ENCODE assay signal across 8 mouse cellular contexts in genomic region chr4:109981871-109982680, GRCm38 (mm10). TPM values are rescaled to one million over a fixed set of nuclear protein-coding genes. Genes with fewer than 3 reads are reported as not detected.
DNase-seq lines count a peak whose midpoint lies in the region; ATAC-seq lines count a peak whose summit lies in the region.

No protein-coding gene starts in this region.

- peaks cover 99% of the 10 kb centered on the region for H3K27me3 ChIP-seq in kidney, embryonic 15.5 days
- H3K27me3 ChIP-seq in embryonic facial prominence, embryonic 10.5 days (replicated peaks; ENCODE audit: low read depth, poor library complexity, severe bottlenecking): peaks cover 100% of the 10 kb centered on the region
- peaks cover 85% of the 10 kb centered on the region for H3K27me3 ChIP-seq in hindbrain, embryonic 15.5 days
- peaks cover 66% of the 10 kb centered on the region for H3K27me3 ChIP-seq in midbrain, embryonic 16.5 days (ENCODE audit: control insufficient read depth, insufficient read depth, low read depth, low read length)

- no peaks in the 10 kb centered on the region for H3K36me3 ChIP-seq in kidney, embryonic 15.5 days
- H3K36me3 ChIP-seq in embryonic facial prominence, embryonic 10.5 days (replicated peaks): no peaks in the 10 kb centered on the region
- H3K36me3 ChIP-seq in hindbrain, embryonic 15.5 days: no peaks in the 10 kb centered on the region
- H3K36me3 ChIP-seq in midbrain, embryonic 16.5 days (ENCODE audit: control insufficient read depth, insufficient read depth, low read length): no peaks in the 10 kb centered on the region

- peak overlapping the region; percentile 42 for H3K4me3 ChIP-seq in kidney, embryonic 15.5 days (replicated peaks)
- H3K4me3 ChIP-seq in embryonic facial prominence, embryonic 10.5 days: peak overlapping the region; percentile 60
- H3K4me3 ChIP-seq in hindbrain, embryonic 15.5 days: peak overlapping the region; percentile 26
- H3K4me3 ChIP-seq in midbrain, embryonic 16.5 days (ENCODE audit: low read depth, low read length): peak overlapping the region; percentile 30

- peak overlapping the region; percentile 69 for H3K4me2 ChIP-seq in kidney, embryonic 15.5 days
- H3K4me2 ChIP-seq in hindbrain, embryonic 15.5 days: peak overlapping the region; percentile 52
- peak overlapping the region; percentile 52 for H3K4me2 ChIP-seq in midbrain, embryonic 16.5 days (ENCODE audit: low read length)

- H3K27ac ChIP-seq in kidney, embryonic 15.5 days: no peak overlapping the region
- H3K27ac ChIP-seq in embryonic facial prominence, embryonic 10.5 days (replicated peaks): peak overlapping the region; percentile 76
- H3K27ac ChIP-seq in hindbrain, embryonic 15.5 days (replicated peaks): no peak overlapping the region
- no peak overlapping the region for H3K27ac ChIP-seq in midbrain, embryonic 16.5 days (ENCODE audit: low read length)

- H3K4me1 ChIP-seq in kidney, embryonic 15.5 days: peaks cover 58% of the 10 kb centered on the region
- peaks cover 55% of the 10 kb centered on the region for H3K4me1 ChIP-seq in embryonic facial prominence, embryonic 10.5 days
- peaks cover 27% of the 10 kb centered on the region for H3K4me1 ChIP-seq in hindbrain, embryonic 15.5 days (replicated peaks)
- peaks cover 17% of the 10 kb centered on the region for H3K4me1 ChIP-seq in midbrain, embryonic 16.5 days (ENCODE audit: control insufficient read depth, insufficient read depth, low read length)

- no peak for DNase-seq in kidney, adult 8-10 months
- DNase-seq in embryonic facial prominence, embryonic 10.5 days (ENCODE audit: low spot score): peak; percentile 72
- no peak for DNase-seq in gastrocnemius, postnatal 36 days
- DNase-seq in natural killer cell, adult 2 months (ENCODE audit: low spot score in 2 of 2): no peak

- intact Hi-C loops in gastrocnemius, postnatal 36 days (cut with DNase I): no loop called here

- 2% methylated on average over 86 of the region's 99 CpGs for WGBS in kidney, embryonic 15.5 days
- WGBS in embryonic facial prominence, embryonic 10.5 days: under 1% methylated on average over 99 of the region's 99 CpGs
- under 1% methylated on average over 88 of the region's 99 CpGs for WGBS in hindbrain, embryonic 15.5 days
- under 1% methylated on average over 80 of the region's 99 CpGs for WGBS in midbrain, embryonic 16.5 days

- ATAC-seq in kidney, embryonic 15.5 days (replicated peaks; ENCODE audit: low FRiP score): peak; percentile 34
- ATAC-seq in hindbrain, embryonic 15.5 days (ENCODE audit: low FRiP score, low read depth): no peak
- ATAC-seq in midbrain, embryonic 16.5 days: peak; percentile 36; the same call in 1 of the 2 replicates
- ATAC-seq in erythroid progenitor cell, adult 5-6 weeks (replicated peaks; ENCODE audit: low FRiP score, poor library complexity, severe bottlenecking): no peak

- H3K9ac ChIP-seq in kidney, embryonic 15.5 days: peak overlapping the region; percentile 23; the same call in 1 of the 2 replicates
- no peak overlapping the region for H3K9ac ChIP-seq in hindbrain, embryonic 15.5 days
- peak overlapping the region; percentile 11; the same call in 1 of the 2 replicates for H3K9ac ChIP-seq in midbrain, embryonic 16.5 days (ENCODE audit: low read depth, low read length)

- H3K9me3 ChIP-seq in kidney, embryonic 15.5 days (replicated peaks): no peaks in the 10 kb centered on the region
- H3K9me3 ChIP-seq in embryonic facial prominence, embryonic 10.5 days: no peaks in the 10 kb centered on the region
- no peaks in the 10 kb centered on the region for H3K9me3 ChIP-seq in hindbrain, embryonic 15.5 days
- no peaks in the 10 kb centered on the region for H3K9me3 ChIP-seq in midbrain, embryonic 16.5 days (replicated peaks; ENCODE audit: control insufficient read depth, low read length, poor library complexity, severe bottlenecking)

RNA-seq across cellular contexts. Expression of gene Dmrta2, which starts 4.2 kb away (rescaled TPM):
- polyA plus RNA-seq in kidney, embryonic 15.5 days (2015; fragmentation: Nextera tagmentation; extraction: Ambion mirVana): 0.08 and 0.13 TPM in 2 replicates
- 0.75 and 0.87 TPM in 2 replicates for polyA plus RNA-seq in embryonic facial prominence, embryonic 10.5 days (2016; fragmentation: Nextera tagmentation; extraction: Ambion mirVana)
- 0.06 and 0.13 TPM in 2 replicates for polyA plus RNA-seq in hindbrain, embryonic 15.5 days (2015; fragmentation: Nextera tagmentation; extraction: Ambion mirVana)
- polyA plus RNA-seq in midbrain, embryonic 16.5 days (2015; fragmentation: Nextera tagmentation; extraction: Ambion mirVana): 0.44 and 0.67 TPM in 2 replicates
- total RNA-seq in erythroid progenitor cell, adult 5-6 weeks (2015; ENCODE audit: low replicate concordance): not detected in 2 replicates
- total RNA-seq in erythroid progenitor cell, adult 5-6 weeks (2017; ENCODE audit: low replicate concordance): 0.51 TPM in 1 of 2 replicates, not detected in the other
- total RNA-seq in gastrocnemius, postnatal 36 days (2021): not detected

Comparison
In these comparisons a context has a peak if more than half of its experiments do, and no peak if none do; other contexts are left out.
1. ATAC-seq: peak in kidney, embryonic 15.5 days (single experiment) and midbrain, embryonic 16.5 days (single experiment); none in hindbrain, embryonic 15.5 days (single experiment) and erythroid progenitor cell, adult 5-6 weeks (single experiment).
2. Peak in every context shown above with its lines, with median percentiles within 50 percentile points of each other: H3K4me2 ChIP-seq and H3K4me3 ChIP-seq.